Mouse (Mus musculus) regulatory T cell (primary cell): ENCODE measurements around the gene Krcc1.
"Not testable (repeated sequence)": the region's sequence is repeated elsewhere in the genome, so short reads cannot be mapped to it uniquely, and the experiment has no call there.

Experiments
- in situ Hi-C: fragments of 300-600 bp; cut with MboI, MseI; formaldehyde crosslinking; loops from one replicate; pipeline ENCODE4 v1.15.1; 2025; ENCODE audit warnings: high pct_unique_total_duplicates

Krcc1 gene

DNA sequence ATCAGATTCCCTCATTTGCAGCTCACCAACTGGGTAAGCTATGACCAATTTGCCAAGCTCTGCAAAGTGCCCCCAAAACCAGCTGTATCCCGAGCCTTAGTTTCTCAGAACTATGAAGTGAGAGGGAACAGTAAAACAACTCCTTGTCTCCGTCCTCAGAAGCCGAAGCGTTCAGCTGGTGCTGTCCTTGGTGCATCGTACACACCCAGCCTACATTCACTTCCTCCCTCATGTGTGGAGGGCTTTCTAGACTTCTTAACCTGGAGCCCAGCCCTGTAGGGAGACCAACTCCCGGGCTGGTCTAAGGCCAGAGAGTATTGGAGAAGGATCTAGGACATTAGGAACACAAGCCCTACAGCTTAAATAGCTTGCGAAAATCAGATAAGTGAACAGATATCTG, 59.0 kb downstream of the Krcc1 start:
- in situ Hi-C loops, result no loop called here

DNA sequence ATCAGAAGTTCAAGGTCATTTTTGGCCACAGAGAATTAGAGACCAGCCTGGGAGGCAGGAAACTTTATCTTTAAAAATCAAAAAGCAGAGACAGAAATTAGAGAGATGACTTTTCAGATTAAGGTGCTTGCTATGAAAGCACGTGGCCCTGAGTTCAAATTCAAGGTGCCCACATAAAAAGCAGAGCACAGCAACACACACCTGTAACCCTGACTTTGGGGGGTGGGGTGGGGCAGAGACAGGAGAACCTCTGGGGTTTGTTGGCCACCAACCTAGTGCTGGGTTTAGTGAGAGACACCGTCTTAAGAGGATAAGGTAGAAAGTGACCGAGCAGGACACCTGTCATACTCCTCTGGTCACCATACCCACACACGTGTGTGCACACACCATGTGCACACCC, 60.0 kb downstream of the Krcc1 start:
- in situ Hi-C loops, result not testable (repeated sequence)

DNA sequence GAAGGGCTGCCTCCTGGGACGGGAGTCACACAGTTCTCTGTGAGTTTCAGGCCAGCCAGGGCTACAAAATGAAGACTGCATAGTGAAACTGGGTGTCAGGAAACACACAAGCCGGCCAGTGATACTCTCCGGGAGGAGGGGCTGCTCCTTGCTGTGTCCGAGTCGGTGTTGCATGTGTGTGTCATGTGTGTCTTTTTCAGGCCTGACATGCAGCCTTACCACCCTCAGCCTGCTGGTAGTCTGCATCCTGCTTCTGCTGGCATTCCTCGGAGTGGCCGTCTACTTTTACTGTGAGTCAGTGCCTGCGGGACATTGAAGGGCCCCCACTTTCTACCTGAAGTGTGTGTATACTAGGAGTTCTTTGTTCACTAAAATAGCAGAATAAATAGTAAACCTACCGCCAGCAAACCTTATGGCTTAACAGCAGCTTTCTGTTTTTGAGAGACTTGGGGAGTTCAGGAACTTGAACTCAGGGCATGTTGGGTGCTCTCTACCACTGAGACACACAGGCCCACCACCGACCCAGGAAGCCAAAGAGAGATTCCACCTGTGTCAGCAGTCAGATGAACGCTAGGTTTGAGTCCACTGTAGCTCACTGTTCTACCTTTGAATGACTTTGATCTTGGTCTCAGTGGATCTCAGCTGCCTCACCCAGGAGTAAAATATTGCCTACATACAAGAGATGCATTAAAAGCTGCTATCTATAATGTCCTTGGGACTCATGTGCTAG, 60.9 kb downstream of the Krcc1 start:
- in situ Hi-C loops, result no loop called here

DNA sequence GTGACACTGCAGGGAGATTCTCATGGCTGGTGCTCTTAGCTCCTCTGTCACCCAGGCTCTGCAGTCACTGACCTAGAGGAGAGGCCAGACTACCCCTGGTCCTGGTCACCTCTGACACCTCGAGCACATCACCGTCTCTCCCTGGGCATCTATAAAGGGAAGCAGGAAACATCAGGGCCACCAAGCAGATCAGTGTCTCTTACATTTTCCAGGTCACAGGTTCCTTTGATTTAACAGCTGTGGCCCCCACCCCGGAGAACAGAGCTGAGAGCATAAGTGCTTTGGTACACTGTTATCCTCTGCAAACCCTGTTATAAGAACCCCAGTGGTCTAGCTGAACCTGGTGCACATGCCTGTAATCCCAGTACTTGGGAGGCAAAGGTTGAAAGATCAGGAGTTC, 61.6 kb downstream of the Krcc1 start:
- in situ Hi-C loops, result no loop called here

DNA sequence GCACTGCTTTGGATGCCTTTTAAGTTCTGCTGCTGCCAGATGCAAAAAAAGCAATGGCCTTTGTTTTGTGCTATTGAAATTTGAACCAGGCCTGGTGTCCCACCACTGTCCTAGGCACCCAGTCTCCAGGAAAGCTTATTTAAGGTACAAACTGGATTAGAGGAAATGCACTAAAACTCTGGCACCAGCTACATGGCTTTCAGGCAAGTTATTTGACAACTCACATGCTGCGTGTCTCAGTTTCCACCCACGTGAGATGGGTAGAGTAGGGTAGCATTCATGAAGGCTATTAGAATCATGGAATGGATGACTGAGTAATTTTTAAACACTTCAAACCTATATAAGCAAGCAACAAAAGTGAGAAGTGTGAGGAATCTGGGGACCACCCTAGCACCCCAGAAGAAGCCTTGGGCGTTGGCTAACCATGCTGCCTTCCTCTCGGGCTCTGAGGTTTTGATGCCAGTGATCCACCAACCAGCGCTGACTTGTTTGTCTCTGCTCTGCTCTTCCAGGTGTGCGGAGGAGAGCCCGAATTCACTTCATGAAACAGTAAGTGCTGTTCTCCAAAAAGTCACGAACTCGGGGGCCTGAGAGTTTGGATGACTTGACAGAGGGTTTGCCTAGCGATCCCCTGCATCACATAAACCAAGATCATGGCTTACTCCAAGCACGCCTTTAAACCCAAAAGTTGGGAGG, 62.2 kb downstream of the Krcc1 start:
- in situ Hi-C loops, result no loop called here
